Mouse (Mus musculus) adrenal gland (tissue): ENCODE results near the gene Abr.

Source experiments
- intact Hi-C: fragments of 180-260 bp; cut with DNase I; formaldehyde crosslinking; loops from one replicate; pipeline ENCODE4 v1.15.1; 2025

Gene Abr

DNA sequence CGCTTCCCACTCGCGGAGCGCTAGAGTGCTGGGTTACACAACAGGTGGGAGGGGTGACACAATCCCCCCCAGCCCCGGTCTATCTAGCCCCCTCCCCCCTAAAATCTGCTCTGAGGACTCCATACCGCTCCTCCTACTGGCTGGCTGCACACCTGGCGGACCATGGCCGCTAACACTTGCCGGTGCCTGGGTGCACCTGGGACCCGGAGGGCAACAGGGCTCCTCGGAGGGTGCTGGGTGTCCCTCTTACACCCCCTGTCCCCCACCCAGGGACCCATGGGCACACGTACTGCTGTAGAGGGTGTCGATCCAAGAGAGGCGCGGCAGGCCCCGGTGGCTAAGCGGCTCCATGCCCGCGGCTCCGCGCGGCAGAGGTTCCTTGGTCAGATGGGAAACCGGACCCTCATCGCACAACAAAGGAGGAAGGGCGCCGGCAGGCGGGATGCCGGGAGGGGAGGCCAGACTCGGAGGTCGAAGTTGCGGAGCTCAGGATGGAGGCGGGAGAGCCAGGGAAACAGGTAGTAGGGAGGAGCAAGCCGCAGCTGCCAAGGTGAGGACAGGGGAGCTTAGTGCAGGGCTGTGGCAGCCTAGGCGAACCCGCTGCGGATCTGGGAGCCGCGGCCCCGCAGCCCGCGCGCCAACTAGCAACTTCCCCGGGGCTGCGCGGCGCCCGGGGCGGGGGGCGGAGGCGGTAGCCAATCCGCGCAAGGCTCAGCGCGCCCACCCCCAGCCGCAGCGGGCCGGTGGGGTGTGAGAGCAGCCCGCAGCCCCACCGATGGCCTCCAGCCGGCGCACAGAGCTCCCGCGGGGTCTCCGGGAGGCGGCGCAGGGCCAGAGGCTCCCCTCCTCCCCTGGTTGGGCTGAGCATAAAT, 51.1 kb downstream of the Abr start:
- intact Hi-C loops, result loop anchor here (10.0 kb wide), 1 partner anchor 46 kb away; no protein-coding TSS in a partner anchor

DNA sequence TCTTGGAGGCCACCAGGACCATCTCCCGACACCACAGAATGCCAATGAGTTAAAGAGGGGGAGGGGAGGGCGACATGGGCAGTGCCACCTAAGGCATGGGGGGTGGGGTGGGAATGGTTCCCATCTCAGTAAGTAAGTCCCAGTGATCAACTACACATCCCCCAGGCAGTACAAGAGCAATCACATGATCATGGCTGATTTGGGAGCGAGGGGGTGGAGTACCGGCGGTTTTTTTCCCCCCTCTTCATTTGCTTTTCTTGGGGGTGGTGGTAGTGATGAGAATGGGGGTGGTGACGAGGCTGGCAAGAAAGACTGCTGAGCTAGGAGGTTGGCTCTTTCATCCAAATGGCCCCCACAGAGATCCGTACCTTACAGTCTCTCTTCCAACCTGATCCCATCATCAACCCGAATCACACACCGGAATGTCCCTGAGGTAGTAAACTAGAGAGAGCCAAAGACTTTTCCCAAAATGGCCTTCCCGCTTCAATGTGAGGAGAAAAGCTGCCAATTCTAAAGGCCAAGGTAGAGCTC, 51.8 kb downstream of the Abr start:
- intact Hi-C loops, result loop anchor here (10.0 kb wide), 1 partner anchor 45 kb away; no protein-coding TSS in a partner anchor

DNA sequence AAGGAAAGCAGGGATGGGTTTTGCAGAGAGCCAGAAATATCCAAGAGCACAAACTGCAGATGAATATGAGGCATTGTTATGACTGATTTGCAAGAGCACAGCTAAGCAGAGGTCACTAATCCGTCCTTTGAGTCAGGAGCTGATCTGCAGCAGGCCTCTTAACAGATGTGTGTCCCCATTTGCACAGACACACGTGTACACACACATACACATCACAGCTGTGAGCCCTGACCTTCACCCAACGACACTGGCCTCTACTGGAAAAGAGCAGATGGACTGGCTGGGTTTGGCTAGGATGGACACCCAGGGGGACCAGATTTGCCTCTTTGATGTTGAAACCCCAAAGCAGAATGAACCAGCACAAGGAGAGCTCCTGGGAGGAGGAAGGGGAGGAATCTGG, 52.7 kb downstream of the Abr start:
- intact Hi-C loops, result no loop called here

DNA sequence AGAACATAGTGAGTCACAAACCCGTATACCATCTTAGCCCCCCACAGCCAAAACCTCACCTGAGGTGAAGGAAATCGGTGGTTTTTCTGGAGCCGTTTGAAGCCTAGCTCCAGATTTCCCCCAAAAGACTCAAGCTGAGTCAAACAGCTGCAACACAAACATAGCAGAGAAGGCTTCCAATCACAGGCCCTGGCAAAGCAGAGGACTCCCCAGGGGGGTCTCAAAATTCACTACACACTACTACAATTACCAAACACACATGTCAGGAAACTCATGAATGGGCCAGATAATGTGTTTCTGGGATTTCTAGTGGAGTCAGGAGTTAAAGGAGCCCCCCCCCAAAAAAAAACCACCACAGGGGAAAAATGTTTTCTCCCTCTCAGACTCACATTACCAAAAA, 56.0 kb downstream of the Abr start:
- intact Hi-C loops, result no loop called here

DNA sequence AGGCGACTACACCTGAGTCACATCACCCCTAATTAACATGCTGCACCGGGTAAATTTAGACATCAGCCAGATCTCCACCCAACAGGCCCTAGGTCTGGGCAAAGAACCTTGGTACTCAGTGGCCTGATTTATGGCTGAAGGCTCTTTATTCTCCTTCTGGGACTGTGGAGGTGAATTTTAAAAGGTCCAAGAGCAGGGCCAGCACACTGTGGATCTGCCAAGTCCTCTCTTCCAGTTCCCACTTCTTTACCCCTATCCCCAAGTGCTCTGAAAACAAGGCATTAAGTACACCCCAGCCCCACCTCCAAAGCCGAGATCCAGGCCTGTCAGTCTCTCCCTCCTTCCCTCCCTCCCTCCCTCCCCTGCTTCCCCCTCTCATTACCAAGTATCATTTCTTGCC, 59.5 kb downstream of the Abr start:
- intact Hi-C loops, result no loop called here

DNA sequence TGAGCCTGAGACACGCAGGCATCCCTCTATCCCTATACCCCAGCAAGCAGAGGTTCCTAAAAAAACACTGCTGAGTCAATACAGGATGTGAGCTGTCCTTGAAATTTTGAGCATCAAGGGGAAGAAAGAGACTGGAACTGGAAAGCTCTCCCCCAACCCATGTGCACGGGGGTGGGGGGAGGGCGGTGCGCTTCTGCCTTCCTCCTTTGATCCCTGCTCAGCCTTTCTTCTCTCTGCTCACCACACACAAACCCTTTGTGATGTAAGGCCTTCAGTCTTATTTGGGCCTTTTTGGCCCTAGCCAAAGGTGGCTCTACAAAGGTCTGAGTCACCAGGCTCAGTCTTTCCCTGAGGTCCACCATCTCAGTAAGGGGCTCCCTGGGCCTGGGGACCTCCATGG, 59.9 kb downstream of the Abr start:
- intact Hi-C loops, result no loop called here

DNA sequence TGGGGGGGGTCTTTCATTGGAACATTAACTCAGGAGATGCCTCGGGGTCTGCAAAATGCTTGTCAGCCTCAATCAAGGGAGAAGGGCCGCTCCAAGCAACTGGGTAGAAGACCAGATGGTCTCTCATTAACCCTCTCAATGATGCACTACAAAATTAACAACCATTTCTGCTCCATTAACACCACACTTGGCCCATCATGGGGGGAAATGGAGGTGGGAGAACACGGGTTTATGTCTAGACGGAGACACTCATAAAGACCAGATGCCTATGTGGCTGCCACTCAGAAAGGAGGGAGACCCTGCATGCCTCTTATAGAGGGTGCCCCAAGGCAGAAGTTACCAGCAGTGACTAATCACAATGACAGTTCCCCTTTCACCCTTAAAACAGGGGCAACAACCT, 64.3 kb downstream of the Abr start:
- intact Hi-C loops, result no loop called here

DNA sequence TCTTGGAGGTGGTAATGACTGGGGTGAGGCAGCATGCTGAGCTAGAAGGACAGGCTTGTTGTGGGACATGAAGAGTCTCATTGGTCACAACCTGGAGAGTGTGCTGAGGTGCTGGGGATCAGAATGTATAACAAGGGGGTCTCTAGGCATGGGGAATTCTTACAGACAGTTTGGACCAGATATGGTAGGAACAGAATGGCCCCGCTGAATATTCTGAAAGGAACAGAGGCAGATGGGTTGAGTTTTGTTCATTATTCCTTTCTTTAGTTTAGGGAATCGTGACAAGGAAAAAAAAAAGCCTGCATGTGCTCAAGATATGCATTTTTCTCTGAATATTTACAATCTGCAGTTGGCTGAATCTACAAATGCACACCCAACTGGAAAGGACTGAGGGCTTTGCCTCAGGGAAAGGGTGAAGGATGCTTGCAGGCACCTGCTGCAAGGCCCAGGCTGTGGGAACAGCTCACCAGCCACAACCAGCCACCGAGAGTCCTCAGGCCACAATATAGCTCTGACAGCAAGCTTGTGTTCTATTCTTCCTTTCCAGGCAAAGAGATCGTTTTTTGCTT, 73.9 kb downstream of the Abr start:
- intact Hi-C loops, result loop anchor here (10.0 kb wide), 1 partner anchor 97 kb away; no protein-coding TSS in a partner anchor

DNA sequence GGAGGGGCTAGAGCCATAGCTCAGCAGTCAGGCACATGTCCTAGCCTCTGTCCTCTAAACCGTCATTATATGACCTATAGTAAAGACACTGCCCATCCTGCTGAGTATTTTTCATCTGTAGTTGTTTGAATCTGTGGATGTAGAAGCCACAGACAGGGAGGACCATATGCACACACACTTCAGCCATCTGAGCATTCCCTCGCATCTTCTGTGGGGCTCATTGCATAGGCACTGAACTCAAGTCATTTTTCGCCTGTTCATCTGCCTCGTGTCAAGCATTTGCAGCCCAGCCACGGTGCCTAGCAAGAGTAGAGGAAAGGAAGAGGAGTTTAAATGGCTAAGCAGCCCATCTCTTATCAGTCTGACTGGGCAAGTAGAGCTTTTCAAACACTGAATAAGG, 74.7 kb downstream of the Abr start:
- intact Hi-C loops, result loop anchor here (10.0 kb wide), 1 partner anchor 97 kb away; no protein-coding TSS in a partner anchor

DNA sequence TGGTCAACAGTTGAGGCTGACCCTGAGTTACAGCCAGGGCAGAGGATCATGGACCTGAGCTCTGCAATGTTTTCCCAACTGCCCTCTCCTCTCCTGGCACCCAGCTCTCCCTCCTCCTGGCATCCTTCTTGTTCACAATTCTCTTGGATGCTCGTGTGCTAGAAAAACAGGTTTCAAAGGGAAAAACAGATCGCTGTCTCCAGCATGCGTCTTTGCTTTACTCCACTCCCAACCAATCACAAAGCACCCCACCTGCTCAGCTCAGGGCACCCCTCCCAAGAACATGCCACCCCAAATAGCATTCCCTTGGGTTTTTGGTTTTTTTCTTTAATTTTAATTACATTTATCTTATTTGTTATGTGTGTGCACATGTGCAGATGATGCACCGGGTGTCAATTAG, 75.7 kb downstream of the Abr start:
- intact Hi-C loops, result loop anchor here (10.0 kb wide), 1 partner anchor 98 kb away; no protein-coding TSS in a partner anchor

DNA sequence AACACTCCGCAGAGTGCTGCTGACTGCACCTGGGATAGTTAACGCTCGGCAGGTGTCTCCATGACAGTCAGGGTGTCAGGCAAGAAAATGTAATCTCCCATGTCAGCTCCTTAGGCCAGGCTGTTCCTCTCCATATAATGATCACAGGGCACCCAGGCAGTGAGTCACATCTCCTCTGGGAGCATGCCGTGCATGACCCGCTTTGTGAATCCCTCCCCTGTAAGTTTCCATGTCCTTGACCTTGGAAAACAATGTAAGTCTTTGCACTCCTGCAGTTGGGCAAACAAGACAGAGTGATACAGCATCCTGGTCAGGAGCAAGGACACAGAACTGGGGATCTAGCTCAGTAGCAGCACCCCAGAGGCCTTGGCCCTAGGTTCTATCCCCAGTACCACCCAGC, 78.8 kb downstream of the Abr start:
- intact Hi-C loops, result loop anchor here (10.0 kb wide), 1 partner anchor 102 kb away; no protein-coding TSS in a partner anchor

DNA sequence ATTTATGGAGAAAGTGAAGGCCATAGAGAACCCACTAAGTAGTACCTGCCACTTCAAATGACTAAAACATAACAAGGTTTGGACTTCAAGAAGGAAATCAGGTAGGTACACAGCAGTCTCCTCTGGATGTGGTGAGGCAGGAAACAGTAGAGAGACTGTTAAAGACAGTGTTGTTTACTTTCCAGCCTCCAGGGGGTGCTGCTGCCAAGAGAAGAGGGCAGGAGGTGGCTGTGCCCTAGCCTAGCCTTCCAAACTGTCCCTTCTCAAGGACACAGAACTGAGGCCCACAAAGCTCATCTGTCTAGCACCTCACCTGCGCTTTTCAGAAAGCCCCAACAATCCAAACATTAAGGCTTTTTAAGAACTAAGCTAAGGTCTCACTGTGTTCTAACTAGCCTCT, 81.1 kb downstream of the Abr start:
- intact Hi-C loops, result loop anchor here (1.0 to 10.0 kb wide), 2 partner anchors 37 to 104 kb away; no protein-coding TSS in a partner anchor

DNA sequence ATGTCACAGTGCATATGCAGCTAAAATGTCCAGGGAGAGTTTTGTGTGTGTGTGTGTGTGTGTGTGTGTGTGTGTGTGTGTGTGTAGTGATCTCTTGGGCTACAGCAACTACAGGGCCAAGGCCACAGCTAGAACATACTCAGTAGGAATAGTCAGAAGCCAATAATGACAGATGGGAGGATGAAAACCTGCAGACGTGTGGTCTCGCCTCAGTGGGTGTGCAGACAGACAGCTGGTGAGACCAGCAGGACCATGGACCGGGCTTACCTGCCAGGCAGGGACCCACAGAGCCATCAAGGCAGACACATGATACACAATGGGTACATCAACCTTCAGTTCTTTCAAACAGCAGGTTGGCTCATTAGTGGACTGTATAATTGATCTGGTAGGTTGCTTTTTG, 84.7 kb downstream of the Abr start:
- intact Hi-C loops, result no loop called here

DNA sequence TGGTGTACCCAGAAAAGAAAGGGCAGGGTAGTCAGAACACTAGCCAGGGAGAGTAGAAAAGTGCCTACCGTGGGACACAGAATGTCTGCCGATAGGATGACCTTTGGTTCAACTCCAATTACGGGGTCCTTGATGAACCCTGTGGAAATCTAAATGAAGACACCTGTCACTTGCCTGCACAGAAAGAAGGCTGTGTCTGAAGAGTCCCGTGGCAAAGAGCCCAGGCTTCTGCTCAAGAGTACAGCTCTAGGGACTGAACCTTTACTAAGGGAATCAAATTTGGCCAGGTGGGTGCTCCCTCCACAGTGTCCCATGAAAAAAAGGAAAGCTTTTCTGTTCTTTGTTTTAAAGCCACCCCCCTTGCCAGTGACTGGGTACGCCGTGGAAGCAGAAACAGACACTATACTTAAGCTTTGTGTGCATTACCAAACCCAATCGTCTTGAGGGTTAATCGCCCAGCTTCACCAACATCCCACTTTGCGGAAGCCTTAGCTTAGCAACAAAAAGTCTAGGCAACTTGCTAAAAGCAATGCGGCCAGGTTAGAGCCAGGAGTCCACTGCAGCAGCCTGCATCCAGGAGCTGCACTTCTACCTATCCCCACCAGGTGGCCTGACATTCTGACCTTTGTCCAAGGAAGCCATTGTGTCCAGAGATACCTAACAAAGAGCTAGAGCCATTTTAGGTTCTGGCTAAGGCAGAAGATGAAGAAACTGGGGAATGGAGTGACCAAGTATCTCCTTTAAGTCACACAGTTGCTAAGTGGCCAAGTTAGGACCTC, 85.3 kb downstream of the Abr start:
- intact Hi-C loops, result no loop called here

DNA sequence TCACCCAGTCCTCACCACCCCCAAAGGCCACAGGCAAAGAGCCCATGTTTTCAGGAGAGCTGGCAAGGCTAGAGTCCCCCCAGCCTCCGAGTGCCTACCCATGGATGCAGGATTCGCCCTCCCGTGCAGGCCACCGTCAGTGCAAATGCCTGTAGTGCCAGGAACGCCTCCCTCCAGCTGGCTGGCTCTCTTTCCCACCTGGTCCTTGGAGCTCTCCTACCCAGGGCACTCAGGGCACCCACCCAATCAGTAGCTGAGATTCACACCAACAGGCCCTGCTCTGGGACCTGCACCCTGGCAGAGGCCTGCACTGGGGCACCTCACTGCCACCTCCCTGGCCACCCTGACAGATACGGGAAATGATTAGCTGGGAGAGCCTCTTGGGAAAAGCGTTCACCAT, 90.1 kb downstream of the Abr start:
- intact Hi-C loops, result no loop called here

DNA sequence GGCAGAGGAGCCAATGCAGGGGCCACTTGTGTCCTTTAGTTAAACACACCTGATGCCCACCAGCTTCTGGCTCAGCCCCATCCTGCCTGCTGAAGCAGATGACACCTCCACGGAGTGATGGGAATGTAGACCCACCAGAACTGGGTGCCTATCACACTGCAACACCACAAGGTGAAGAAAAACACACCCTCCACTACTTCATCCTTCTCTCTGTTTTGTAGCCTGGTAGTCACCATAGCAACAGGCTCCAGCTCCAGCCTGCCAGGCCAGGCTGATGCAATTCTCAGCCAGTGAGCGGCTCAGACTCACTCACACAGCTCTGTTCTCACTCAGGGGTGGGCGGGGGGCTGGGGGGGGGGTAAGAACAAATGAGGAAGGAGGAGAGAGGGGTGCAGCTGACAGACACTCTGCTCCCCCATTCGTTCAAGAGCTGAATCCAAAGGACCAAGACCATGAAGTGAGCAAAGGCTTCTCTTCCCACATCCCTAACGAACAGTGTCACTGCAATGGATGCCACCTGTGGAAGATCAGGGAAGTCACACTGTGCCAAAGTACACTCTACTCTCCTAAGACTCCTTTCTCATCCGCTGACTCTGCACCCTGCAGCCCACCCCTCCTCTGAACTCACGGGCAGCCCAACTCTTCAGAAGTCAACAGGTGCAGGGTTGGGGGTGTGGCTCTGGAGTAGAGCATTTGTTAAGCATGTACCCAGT, 91.0 kb downstream of the Abr start:
- intact Hi-C loops, result no loop called here

DNA sequence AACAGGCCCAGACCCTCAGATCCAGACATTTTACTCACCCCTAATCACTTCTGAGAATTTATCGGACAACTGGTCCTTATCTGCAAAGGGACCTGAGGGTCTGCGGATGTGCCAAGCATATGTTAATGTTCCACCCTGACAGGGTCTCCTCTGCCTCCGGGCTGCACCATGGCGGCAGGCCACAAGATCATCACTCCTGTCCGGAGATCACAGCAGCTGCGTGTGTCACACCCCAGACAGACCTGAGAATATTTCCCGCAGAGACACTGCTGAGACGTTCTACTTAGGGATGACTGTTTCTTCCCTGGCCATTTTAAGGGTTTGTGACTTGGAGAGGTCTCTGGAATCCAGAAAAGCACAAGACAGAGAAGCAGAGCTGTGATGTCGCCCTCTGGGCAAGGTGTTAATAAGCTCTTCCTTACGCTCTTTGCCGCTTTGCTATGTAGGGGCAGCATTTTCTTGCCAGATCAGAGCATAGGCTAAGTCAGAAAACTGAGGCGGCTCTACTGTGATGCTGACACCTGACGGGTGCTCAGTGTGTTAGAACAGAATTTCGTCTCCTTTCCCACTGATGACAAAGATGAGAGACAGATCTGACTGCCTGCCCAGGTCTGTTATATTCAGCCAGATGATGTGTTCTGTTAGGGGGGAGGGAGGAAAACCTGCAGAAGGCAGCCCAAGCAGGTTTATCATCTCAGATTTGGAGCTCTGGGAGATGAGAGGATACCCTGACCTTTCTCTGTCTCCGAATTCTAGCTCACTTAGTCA, 91.8 kb downstream of the Abr start:
- intact Hi-C loops, result no loop called here

DNA sequence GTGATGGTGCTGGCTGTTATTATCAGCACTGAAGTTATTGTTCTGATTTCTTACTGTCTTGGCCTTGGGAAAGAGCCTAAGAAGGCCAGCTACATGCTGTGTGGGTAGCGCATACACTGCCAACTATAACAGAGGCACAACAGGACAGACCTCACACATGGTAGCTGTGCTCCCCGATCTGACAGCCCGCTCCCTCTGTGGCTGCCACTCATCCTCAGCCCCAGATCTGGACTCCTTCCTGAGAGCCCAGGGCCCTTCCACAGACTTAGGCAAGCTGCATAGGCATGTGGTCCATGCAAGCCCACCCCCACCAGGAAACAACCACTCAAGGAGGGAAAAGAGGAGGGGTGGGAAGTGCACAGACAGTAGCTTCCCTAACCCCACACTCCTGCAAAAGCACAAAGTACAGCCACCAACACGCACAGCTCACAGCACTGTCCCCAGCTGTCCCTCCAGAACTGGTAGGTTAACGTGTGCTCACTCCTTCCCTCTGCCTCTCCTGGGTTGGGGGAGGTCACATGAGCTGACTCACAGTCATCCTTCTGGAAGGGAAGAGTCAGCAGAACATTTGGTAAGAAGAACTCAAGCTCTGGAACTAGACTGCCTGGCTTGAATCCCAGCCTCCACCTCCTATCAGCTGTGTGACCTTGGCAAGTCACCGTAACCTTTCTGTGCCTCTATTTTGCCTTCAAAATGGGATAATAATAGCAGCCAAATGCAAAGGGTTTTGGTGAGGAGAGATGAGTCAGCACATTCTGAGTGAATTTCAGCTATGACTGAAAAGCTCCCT, 92.6 kb downstream of the Abr start:
- intact Hi-C loops, result loop anchor here (10.0 kb wide), 1 partner anchor 45 kb away; no protein-coding TSS in a partner anchor
